Mouse (Mus musculus): ENCODE data around the gene Rps13.

The Rps13 gene

DNA sequence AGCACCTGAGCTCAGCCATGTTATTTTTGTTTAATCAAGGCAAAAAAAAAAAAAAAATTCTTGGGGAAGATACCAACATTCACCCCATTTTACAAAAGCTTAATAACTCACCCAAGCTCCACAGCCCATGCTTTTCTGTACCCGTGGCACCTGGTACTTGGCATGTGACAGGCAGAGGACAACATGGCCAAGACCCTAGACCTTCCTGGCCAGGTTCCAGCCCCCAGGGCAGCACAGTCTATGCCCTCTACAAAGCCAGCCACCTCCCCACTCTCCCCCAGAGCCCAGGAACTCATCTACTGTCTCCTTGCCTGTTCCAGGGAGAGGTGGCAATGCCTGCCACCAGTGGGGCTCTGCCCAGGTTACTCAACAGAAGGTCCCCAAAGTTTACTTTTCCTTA lies 43.4 kb downstream of the Rps13 start:
- no peak for DNase-seq

GRCm38 (mm10) chr7:116288996-116289395 lies 45.0 kb downstream of the Rps13 start:
- no peak for DNase-seq

DNA sequence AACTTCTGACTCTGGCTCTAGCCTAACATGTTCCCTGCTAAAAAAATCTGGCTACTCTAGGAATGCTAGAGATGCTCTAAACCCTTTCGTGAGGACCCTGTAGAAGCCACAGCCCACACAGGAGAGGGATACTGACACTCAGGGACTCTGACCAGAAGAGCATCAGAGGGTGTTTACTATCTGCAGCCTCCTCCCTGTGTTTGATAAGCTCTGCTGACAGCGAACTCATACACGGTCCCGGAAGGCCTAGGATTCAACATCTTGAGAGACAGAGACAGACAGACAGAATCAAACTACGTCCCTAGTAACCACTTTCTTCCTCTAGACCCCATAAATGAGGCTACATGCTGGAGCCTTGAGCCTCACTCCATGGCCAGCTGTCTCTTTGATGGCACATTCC lies 46.0 kb downstream of the Rps13 start:
- DNase-seq, result no peak

DNA sequence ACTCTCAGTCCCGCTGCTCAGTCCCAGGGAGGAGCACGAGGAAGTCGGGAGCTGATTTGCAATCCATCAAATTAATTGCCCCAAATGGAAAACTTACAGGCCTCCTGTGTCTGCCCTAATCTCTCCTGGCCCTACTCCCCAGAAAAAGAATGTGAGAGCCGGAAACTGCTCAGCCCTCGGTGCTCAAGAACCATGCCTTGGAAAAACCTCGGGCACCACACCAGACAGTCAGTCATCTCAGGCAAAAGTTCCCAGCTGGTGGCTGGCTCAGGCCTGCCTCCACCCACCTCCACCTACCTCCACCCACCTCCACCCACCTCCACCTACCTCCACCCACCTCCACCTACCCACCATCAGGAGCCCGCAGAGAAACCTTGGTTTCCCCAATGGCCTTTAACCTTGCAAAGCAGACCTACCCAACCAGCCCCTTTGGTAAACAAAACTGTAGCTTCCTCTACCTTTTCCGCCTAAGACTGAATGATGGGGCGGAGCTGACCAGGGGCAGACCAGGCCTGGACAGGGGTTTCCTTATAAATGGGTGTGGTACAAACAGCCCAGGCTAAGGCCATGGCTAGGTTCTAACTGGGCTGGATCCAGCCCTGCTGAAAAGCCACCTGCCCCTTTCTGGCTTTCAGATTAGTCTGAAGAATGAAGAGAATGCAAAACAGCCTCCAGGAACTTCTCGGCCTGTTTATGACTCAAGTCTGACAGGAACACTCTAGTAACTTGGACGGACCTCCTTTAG lies 47.2 kb downstream of the Rps13 start:
- no peak for DNase-seq

DNA sequence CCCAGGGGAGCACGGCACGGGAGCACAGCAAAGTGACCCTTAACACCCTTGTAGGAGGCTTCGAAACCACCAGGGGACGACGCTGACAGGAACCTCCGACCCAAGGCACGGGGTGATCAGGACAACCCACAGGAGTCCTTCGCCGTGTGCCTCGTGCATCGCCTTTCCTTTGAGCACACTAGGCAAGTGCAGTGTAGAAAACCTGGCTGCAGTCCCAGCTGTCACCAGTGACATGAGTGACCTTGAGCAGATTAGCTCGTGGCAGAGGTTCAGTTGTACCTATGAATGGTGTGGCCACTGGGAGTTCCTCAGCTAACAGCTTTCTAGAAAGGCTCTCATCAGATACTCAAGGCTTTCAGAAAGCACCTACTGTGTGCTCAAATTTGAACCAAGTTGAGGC lies 47.8 kb downstream of the Rps13 start:
- no peak for DNase-seq

- DNase-seq, result no peak
These were observed 48.8 kb downstream of the Rps13 start for GRCm38 (mm10) chr7:116285216-116285615.

DNA sequence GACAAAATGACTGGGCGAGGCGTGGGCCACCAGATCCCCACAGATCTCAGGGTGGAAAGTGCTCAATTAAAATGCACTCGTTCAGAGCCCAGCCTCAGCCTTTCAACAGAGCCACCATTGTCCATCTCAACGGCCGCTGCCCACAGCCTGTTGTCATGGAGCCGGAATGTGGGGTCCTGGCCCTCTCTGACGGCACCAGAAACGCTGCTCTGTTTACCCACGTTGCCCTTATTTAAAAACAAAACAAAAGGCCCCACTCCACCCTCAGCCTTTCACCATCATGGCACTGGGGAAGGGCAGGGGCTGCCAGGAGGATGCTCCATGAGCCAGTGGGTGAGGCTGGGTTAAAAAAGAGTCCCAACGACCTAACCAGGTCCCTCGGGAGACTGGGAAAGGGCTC lies 51.2 kb downstream of the Rps13 start:
- peak; percentile 3 to 9 for DNase-seq

All from cerebellum, postnatal 36 days (tissue).